Mouse (Mus musculus) G1E (cell line): ENCODE results near the gene Trim27. TPM values are rescaled to one million over a fixed set of nuclear protein-coding genes. Genes with fewer than 3 reads are reported as not detected.

Experiments used
- ATAC-seq: 2 replicates; pipeline ENCODE4 v1.8.0; 2016; ENCODE audit warnings: mild to moderate bottlenecking; ENCODE audit not compliant: insufficient number of reproducible peaks, poor library complexity, low FRiP score, severe bottlenecking; ENCODE audit errors: extremely low read depth
- DNase-seq: peaks from one replicate; pipeline ENCODE4 v3.0.0; 2012; ENCODE audit warnings: low spot score
- H3K27me3 ChIP-seq: 2 replicates; pipeline ENCODE4 v1.6.1; 2012; ENCODE audit warnings: mild to moderate bottlenecking, low read length, inconsistent platforms; ENCODE audit not compliant: insufficient read depth
- H3K36me3 ChIP-seq: replicated peaks from 2 replicates; pipeline ENCODE3; 2012; ENCODE audit warnings: mild to moderate bottlenecking, inconsistent platforms
- H3K4me1 ChIP-seq: 2 replicates; pipeline ENCODE4 v1.6.1; 2012; ENCODE audit warnings: low read depth, low read length, inconsistent platforms, mixed read lengths; ENCODE audit not compliant: insufficient read depth
- H3K4me3 ChIP-seq: 2 replicates; pipeline ENCODE4 v1.5.1; 2012; ENCODE audit warnings: low read depth, mild to moderate bottlenecking, inconsistent platforms, low read length, moderate library complexity, mixed read lengths
- H3K9me3 ChIP-seq: replicated peaks from 2 replicates; pipeline ENCODE4 v1.6.1; 2012; ENCODE audit warnings: inconsistent platforms
- CTCF ChIP-seq: IDR thresholded peaks from 2 replicates; pipeline ENCODE4 v1.5.1; 2012; ENCODE audit warnings: low read depth, low read length, inconsistent platforms, mixed read lengths
- GATA1 ChIP-seq: IDR thresholded peaks from 2 replicates; pipeline ENCODE4 v1.6.1; 2012; ENCODE audit warnings: borderline replicate concordance, low read length, inconsistent platforms, mixed read lengths
- GATA2 ChIP-seq: IDR thresholded peaks from 2 replicates; pipeline ENCODE4 v1.6.1; 2012; ENCODE audit warnings: low read depth, low read length, inconsistent platforms, borderline replicate concordance
- POLR2AphosphoS5 ChIP-seq: IDR thresholded peaks from 2 replicates; pipeline ENCODE4 v1.6.1; 2012; ENCODE audit warnings: low read depth, low read length, inconsistent platforms; ENCODE audit not compliant: insufficient replicate concordance
- TAL1 ChIP-seq: conservative IDR thresholded peaks from 2 replicates; pipeline ENCODE4 v1.6.1; 2012; ENCODE audit warnings: low read depth, low read length, inconsistent platforms, mixed read lengths
- polyA plus RNA-seq: library from polyadenylated mRNA; stranded (reverse); fragments of >175 nt; gene quantifications from 2 replicates; pipeline ENCODE4 v1.2.3, GENCODE M21; 2012
- total RNA-seq, 2 experiments: library from RNA; stranded (forward) in 1 of 2; stranded (reverse) in 1 of 2; fragments of 200-1000 nt in 1 of 2; fragments of >200 nt in 1 of 2; fragmentation: Nextera tagmentation in 1 of 2; gene quantifications; 2 replicates each; pipeline ENCODE4 v1.2.3; 2014 to 2017

Trim27 gene
- total and polyA plus RNA-seq, 3 experiments = 93.2 to 173 (median 139) TPM

GRCm38 (mm10) chr13:21225206-21225605, 46.0 kb downstream of the Trim27 start:
- DNase-seq (no peak), ATAC-seq (no peak)
- no peaks in the 10 kb centered on the region for H3K36me3 ChIP-seq
- H3K4me1 ChIP-seq = peaks cover 26% of the 10 kb centered on the region
- H3K4me3 ChIP-seq = no peak overlapping the region
- H3K27me3 ChIP-seq = peaks cover 4% of the 10 kb centered on the region; the same call in 1 of the 2 replicates
- no peak for TF ChIP-seq GATA2
- TF ChIP-seq POLR2AphosphoS5 = no peak
- no peak for TF ChIP-seq TAL1
- TF ChIP-seq GATA1 = no peak
- TF ChIP-seq CTCF = no peak
- no peaks in the 10 kb centered on the region for H3K9me3 ChIP-seq

DNA sequence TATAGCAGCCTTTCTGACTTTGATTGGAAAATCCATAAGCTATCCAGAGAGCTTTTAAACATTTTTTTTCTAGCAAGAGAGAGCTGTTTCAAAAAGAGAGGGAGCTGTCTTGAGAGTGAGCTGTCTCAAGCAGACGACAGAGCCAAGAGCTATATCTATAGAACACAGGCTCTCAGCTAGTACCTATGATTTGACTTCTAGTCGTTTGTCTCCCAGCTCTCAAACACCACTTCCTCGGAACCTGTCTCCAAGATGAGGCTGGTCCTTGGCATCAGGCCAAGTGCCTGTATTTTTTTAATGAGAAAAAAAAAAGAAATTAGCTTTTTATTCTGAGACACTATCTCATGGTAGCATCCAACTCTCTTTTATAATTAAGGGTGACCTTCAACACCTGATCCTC, 46.8 kb downstream of the Trim27 start:
- no peaks in the 10 kb centered on the region for H3K36me3 ChIP-seq
- no peak overlapping the region for H3K4me3 ChIP-seq
- H3K4me1 ChIP-seq = peaks cover 26% of the 10 kb centered on the region
- no peak for DNase-seq
- ATAC-seq = no peak
- no peak for TF ChIP-seq GATA1
- TF ChIP-seq GATA2 = no peak
- TF ChIP-seq CTCF = no peak
- TF ChIP-seq POLR2AphosphoS5 = no peak
- no peak for TF ChIP-seq TAL1
- H3K27me3 ChIP-seq = no peaks in the 10 kb centered on the region
- no peaks in the 10 kb centered on the region for H3K9me3 ChIP-seq

DNA sequence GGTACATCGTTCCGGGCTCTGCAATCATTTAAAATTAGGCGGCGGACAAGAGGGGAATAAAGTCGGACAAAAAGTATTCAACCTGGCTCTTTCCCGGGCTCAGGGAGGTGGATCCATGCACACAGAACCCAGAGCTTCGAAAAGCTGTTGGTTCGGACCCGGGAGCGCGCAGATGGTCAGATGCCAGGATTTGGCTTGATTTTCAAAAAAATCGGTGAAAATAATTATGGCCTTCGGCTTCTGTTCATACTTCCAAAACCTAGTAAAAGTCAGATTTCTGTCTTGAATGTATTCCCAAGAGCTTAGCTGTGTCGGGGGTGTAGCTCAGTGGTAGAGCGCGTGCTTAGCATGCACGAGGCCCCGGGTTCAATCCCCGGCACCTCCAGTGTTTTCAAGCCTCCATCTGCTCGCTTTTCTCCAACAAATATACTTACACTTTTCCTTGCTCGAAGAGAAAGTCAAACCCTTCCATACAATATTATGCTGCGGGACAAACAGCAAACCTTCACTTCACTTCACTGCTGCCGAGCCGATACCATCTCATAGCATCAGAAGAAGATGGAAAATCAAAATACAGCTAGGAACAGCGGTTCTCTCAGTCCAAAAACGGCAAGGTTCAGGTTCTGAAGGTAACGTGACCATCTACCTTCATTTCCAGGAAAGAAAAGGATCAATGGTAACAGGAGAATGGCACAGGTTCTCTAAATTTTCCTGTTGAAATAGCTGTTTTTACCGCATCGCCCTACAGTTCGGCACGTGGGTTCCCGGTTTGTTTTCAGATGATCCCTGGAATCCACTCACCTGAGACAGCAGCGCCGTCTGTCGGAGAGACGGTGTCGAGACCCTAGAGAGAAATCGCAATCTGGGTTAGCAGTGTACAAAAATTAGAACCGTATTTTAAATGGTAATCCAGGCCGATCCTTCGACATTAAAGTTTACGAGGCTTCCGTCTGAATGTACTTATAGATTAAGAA, 54.8 kb downstream of the Trim27 start:
- Histone ChIP-seq H3K4me3 (peak overlapping the region; percentile 70), H3K9me3 (peaks cover 3% of the 10 kb centered on the region; the same call in 1 of the 2 replicates), H3K4me1 (peaks cover 8% of the 10 kb centered on the region), H3K36me3 (no peaks in the 10 kb centered on the region), H3K27me3 (peaks cover 3% of the 10 kb centered on the region; the same call in 1 of the 2 replicates)
- no peak for DNase-seq
- peak; percentile 67 for ATAC-seq
- TF ChIP-seq TAL1 = no peak
- peak; percentile 42; the same call in 1 of the 2 replicates for TF ChIP-seq CTCF
- TF ChIP-seq GATA1 = no peak
- no peak for TF ChIP-seq GATA2

DNA sequence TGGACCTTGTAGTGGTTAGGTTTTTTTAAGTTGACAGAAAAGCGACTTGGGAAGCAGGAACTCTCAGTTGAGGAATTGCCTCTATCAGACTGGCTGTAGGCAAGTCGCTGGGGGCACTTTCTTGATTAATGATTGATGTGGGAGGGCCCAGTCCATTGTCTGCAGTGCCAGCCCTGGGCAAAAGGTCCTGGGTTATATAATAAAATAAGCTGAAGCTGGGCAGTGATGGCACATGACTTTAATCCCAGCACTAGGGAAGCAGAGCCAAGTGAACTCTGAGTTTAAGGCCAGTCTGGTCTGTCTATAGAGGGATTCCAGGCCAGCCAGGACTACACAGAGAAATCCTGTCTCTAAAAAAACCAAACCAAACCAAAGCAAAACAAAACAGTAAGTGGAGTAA, 57.5 kb downstream of the Trim27 start:
- TF ChIP-seq POLR2AphosphoS5 = no peak
- no peak for TF ChIP-seq GATA1
- no peak for ATAC-seq
- H3K4me1 ChIP-seq = peaks cover 11% of the 10 kb centered on the region
- H3K36me3 ChIP-seq = no peaks in the 10 kb centered on the region
- H3K27me3 ChIP-seq = peaks cover 3% of the 10 kb centered on the region; the same call in 1 of the 2 replicates
- no peak for DNase-seq
- H3K4me3 ChIP-seq = no peak overlapping the region
- peaks cover 4% of the 10 kb centered on the region; the same call in 1 of the 2 replicates for H3K9me3 ChIP-seq

DNA sequence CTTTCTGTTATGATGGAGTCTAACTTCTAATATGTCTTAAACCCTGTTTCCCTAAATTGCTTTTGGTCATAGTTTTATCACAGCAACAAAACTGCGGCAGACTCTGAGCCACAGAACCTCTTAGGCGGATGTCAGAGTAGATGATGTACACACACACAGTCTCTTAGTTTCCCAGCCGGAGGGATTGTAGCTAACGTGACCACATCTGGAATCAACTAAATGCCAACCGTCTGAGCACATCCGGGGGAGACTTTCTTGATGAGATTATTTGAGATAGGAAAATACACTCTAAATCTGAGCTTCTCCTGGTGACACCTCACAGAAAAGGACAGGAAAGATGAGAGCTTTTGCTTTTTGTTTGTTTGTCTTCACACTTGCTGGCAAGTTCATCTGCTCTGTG, 57.9 kb downstream of the Trim27 start:
- DNase-seq (no peak), ATAC-seq (no peak)
- TF ChIP-seq CTCF (no peak), GATA2 (no peak), TAL1 (no peak), GATA1 (no peak), POLR2AphosphoS5 (no peak)
- Histone ChIP-seq H3K36me3 (no peaks in the 10 kb centered on the region), H3K9me3 (peaks cover 4% of the 10 kb centered on the region; the same call in 1 of the 2 replicates), H3K4me3 (no peak overlapping the region), H3K27me3 (peaks cover 3% of the 10 kb centered on the region; the same call in 1 of the 2 replicates), H3K4me1 (peaks cover 11% of the 10 kb centered on the region)

- peaks cover 13% of the 10 kb centered on the region for H3K27me3 ChIP-seq
- no peak overlapping the region for H3K4me3 ChIP-seq
- DNase-seq (no peak), ATAC-seq (no peak)
- no peak for TF ChIP-seq GATA2
- TF ChIP-seq POLR2AphosphoS5 = no peak
- no peak for TF ChIP-seq TAL1
- no peak for TF ChIP-seq CTCF
- TF ChIP-seq GATA1 = no peak
- no peaks in the 10 kb centered on the region for H3K36me3 ChIP-seq
- H3K9me3 ChIP-seq = peaks cover 4% of the 10 kb centered on the region; the same call in 1 of the 2 replicates
- H3K4me1 ChIP-seq = peaks cover 10% of the 10 kb centered on the region; the same call in 1 of the 2 replicates
Measured at GRCm38 (mm10) chr13:21240788-21241187, 61.5 kb downstream of the Trim27 start.
